Mouse (Mus musculus): ENCODE measurements around the gene Hnf4a. TPM values are rescaled to one million over a fixed set of nuclear protein-coding genes. Genes with fewer than 3 reads are reported as not detected.

The Hnf4a gene
- polyA plus RNA-seq, 1 experiment = not detected

DNA sequence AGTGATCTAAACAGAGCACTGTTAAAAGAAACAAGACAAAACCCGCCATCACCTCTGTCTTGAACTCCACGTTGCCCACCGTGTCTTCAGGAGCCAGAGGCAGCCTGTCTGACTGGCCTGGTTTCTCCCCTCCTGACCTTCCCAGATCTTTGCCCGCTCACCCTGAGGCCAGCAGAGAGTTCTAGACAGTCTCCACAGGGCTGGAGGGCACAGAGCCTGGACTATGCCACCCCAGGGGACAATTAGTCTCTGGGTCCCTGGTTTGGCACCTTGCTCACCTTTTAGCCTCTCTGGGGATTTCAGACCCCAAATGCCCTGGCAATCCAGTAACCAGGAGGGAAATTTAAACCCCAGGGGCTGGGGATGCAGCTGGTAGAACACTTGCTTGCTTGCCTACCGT is 30.8 kb downstream of the Hnf4a start:
- H3ac ChIP-seq (ENCODE audit: control insufficient read depth, insufficient read length, low read depth) = no peak overlapping the region
- no peak for TF ChIP-seq MYOD1 (IDR thresholded peaks at IDR 0.05; ENCODE audit: control insufficient read depth, insufficient read length, low read depth)
- TF ChIP-seq CTCF (IDR thresholded peaks at IDR 0.05; ENCODE audit: control insufficient read depth, insufficient read depth, insufficient read length) = no peak
- TF ChIP-seq MYOG (IDR thresholded peaks at IDR 0.05; ENCODE audit: control insufficient read depth, extremely low read depth, insufficient read length) = no peak
- H3K79me3 ChIP-seq (ENCODE audit: low read depth) = no peaks in the 10 kb centered on the region
- no peak overlapping the region for H3K4me3 ChIP-seq (ENCODE audit: insufficient read depth, poor library complexity, severe bottlenecking)
- H3K27me3 ChIP-seq (ENCODE audit: control insufficient read depth, insufficient read depth, insufficient read length) = peaks cover 65% of the 10 kb centered on the region
- no peaks in the 10 kb centered on the region for H3K79me2 ChIP-seq (ENCODE audit: control insufficient read depth, insufficient read depth)
- H3K36me3 ChIP-seq (ENCODE audit: control insufficient read depth, insufficient read depth) = no peaks in the 10 kb centered on the region

DNA sequence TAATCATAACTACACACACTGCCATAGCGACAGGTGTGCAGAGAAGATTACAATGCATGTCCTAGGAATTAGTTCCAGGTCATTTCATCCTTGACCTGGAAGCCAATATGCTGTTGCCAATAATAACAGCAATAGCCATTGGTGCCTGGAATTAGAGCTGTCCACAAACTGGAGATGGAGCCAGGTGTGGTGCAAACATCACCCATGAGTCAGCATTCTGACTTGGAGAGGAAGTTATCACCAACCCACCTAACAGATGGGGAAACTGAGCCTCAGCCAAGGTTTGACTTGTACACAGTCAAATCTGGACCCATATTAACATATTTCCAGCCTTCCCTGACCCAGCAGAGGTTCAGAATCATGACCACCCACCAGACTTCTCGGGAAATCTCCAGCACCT is 31.8 kb downstream of the Hnf4a start:
- Histone ChIP-seq H3K79me3 (ENCODE audit: low read depth) (no peaks in the 10 kb centered on the region), H3ac (ENCODE audit: control insufficient read depth, insufficient read length, low read depth) (no peak overlapping the region), H3K79me2 (ENCODE audit: control insufficient read depth, insufficient read depth) (no peaks in the 10 kb centered on the region), H3K36me3 (ENCODE audit: control insufficient read depth, insufficient read depth) (no peaks in the 10 kb centered on the region), H3K27me3 (ENCODE audit: control insufficient read depth, insufficient read depth, insufficient read length) (peaks cover 71% of the 10 kb centered on the region), H3K4me3 (ENCODE audit: insufficient read depth, poor library complexity, severe bottlenecking) (no peak overlapping the region)
- no peak for TF ChIP-seq MYOG (IDR thresholded peaks at IDR 0.05; ENCODE audit: control insufficient read depth, extremely low read depth, insufficient read length)
- TF ChIP-seq CEBPB (IDR thresholded peaks at IDR 0.05; ENCODE audit: low read depth) = no peak
- TF ChIP-seq MYOD1 (IDR thresholded peaks at IDR 0.05; ENCODE audit: control insufficient read depth, insufficient read length, low read depth) = no peak
- no peak for TF ChIP-seq MAX (IDR thresholded peaks at IDR 0.05)
- no peak for TF ChIP-seq FOSL1 (IDR thresholded peaks at IDR 0.05; ENCODE audit: insufficient read depth, low read length, poor library complexity, severe bottlenecking)
- TF ChIP-seq USF1 (IDR thresholded peaks at IDR 0.05; ENCODE audit: low read depth) = no peak
- no peak for TF ChIP-seq CTCF (IDR thresholded peaks at IDR 0.05; ENCODE audit: control insufficient read depth, insufficient read depth, insufficient read length)

DNA sequence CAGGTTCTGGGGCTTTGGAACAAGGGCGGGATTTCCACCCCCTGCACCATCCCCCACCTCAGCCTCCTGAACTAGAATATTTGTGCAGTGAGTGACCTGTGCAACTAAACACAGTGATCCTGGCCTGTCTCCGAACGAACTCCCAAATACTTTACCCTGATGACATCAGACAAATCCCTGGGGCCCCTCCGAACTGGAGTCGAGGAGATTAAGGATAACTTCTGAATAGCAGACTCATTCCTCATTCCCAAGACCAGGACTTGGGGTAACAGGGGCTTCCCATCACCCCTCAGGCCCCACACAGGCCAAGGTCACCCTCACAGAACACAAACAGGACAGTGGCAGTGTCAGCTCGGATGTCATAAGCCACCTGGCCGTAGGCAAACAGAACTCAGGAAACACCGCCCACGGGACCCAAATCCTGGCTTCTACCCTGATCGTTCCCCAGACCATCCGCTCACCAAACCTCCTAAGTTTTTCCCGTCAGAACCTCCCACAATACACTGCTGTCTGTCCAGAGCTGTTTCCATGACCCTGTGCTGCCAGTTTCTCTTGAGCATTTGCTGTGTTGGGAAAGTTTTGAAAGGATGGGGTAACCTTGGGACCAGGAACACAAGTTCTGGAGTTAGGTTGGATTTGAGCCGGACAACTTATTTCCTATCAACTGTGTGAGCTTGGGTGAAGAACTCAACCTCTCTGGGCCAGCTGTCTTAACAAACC is 32.9 kb downstream of the Hnf4a start:
- TF ChIP-seq USF1 (IDR thresholded peaks at IDR 0.05; ENCODE audit: low read depth) = no peak
- Histone ChIP-seq H3ac (ENCODE audit: control insufficient read depth, insufficient read length, low read depth) (no peak overlapping the region), H3K79me2 (ENCODE audit: control insufficient read depth, insufficient read depth) (no peaks in the 10 kb centered on the region), H3K36me3 (ENCODE audit: control insufficient read depth, insufficient read depth) (no peaks in the 10 kb centered on the region), H3K79me3 (ENCODE audit: low read depth) (no peaks in the 10 kb centered on the region), H3K4me3 (ENCODE audit: insufficient read depth, poor library complexity, severe bottlenecking) (no peak overlapping the region), H3K27me3 (ENCODE audit: control insufficient read depth, insufficient read depth, insufficient read length) (peaks cover 77% of the 10 kb centered on the region)

DNA sequence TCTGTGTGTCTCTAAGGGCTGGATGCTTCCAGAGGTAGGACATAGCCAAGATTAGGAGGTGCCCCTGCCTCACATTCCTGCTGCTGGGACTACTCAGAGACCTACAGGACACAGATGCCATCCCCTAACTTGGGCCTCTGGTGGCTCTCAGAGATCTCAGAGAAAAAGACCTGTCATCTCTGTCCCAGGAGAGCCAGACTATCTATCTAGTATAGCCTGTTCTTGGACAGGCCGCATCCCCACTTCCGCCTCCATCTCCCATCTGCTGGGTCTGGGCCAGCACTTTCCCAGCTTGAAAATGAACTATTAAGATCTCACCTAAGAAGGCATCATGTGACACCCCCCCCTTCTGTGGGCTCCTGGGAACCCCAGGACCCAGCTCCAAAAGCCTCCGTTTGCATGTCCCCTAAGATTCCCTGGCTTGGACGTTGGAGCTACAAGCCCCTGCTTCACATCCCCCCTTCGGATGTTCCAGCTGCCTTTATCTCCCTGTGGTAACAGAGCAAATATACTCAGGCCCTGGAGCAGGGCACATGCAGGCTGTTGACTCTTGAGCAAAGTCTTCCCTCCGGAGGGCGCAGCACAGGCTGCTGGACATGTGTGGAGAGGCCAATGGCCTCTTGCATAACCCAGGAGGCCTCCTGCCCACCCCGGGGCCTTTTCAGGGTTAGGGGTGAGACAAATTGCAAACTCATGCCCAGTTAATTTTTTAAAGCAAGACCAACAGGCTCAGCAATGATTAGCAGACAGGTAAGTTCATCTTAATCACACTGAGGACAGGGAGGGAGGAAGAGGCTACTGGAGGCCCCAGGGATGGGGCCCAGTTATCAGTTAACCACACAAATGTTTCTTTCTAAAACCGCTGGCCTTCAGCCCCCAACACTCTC is 33.9 kb downstream of the Hnf4a start:
- no peaks in the 10 kb centered on the region for H3K36me3 ChIP-seq (ENCODE audit: control insufficient read depth, insufficient read depth)
- TF ChIP-seq MAX (IDR thresholded peaks at IDR 0.05) (no peak), MYOD1 (IDR thresholded peaks at IDR 0.05; ENCODE audit: control insufficient read depth, insufficient read length, low read depth) (no peak), CEBPB (IDR thresholded peaks at IDR 0.05; ENCODE audit: low read depth) (no peak), FOSL1 (IDR thresholded peaks at IDR 0.05; ENCODE audit: insufficient read depth, low read length, poor library complexity, severe bottlenecking) (no peak), USF1 (IDR thresholded peaks at IDR 0.05; ENCODE audit: low read depth) (no peak), MYOG (IDR thresholded peaks at IDR 0.05; ENCODE audit: control insufficient read depth, extremely low read depth, insufficient read length) (no peak), CTCF (IDR thresholded peaks at IDR 0.05; ENCODE audit: control insufficient read depth, insufficient read depth, insufficient read length) (no peak)
- H3K79me3 ChIP-seq (ENCODE audit: low read depth) = no peaks in the 10 kb centered on the region
- no peak overlapping the region for H3ac ChIP-seq (ENCODE audit: control insufficient read depth, insufficient read length, low read depth)
- no peak overlapping the region for H3K4me3 ChIP-seq (ENCODE audit: insufficient read depth, poor library complexity, severe bottlenecking)
- H3K27me3 ChIP-seq (ENCODE audit: control insufficient read depth, insufficient read depth, insufficient read length) = peaks cover 78% of the 10 kb centered on the region
- H3K79me2 ChIP-seq (ENCODE audit: control insufficient read depth, insufficient read depth) = no peaks in the 10 kb centered on the region

DNA sequence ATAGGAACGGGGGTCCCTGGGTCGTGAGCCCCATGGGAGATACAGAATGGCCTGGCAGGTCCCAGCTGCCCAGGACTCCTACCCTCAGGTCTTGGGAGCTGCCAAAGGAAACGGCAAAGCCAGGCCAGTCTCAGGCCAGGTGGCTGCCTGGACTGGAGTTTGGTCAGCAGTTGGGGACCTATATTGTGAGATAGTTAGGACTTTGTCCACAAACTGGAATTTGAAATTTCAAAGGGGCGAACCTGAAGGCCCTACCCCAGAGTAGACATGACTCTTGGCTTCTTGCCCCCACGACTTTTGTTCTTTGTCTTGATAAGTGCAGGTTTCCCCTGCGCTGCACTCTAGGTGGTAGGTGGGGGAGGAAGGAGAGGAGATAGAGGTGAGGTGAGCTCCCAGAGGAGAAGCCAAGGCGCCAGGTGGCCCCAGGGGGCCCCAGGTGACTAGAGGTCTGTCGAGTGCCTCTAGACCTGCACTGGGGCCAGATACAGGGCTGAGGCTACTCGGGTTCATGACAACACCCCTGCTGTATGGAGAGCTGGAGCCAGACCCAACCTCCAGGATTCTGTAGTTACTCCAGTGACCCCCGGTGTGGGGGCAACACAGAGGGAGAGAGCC is 35.1 kb downstream of the Hnf4a start:
- Histone ChIP-seq H3K36me3 (ENCODE audit: control insufficient read depth, insufficient read depth) (no peaks in the 10 kb centered on the region), H3ac (ENCODE audit: control insufficient read depth, insufficient read length, low read depth) (no peak overlapping the region), H3K4me3 (ENCODE audit: insufficient read depth, poor library complexity, severe bottlenecking) (no peak overlapping the region), H3K27me3 (ENCODE audit: control insufficient read depth, insufficient read depth, insufficient read length) (peaks cover 75% of the 10 kb centered on the region), H3K79me3 (ENCODE audit: low read depth) (no peaks in the 10 kb centered on the region), H3K79me2 (ENCODE audit: control insufficient read depth, insufficient read depth) (no peaks in the 10 kb centered on the region)
- no peak for TF ChIP-seq MYOD1 (IDR thresholded peaks at IDR 0.05; ENCODE audit: control insufficient read depth, insufficient read length, low read depth)
- TF ChIP-seq CTCF (IDR thresholded peaks at IDR 0.05; ENCODE audit: control insufficient read depth, insufficient read depth, insufficient read length) = no peak

DNA sequence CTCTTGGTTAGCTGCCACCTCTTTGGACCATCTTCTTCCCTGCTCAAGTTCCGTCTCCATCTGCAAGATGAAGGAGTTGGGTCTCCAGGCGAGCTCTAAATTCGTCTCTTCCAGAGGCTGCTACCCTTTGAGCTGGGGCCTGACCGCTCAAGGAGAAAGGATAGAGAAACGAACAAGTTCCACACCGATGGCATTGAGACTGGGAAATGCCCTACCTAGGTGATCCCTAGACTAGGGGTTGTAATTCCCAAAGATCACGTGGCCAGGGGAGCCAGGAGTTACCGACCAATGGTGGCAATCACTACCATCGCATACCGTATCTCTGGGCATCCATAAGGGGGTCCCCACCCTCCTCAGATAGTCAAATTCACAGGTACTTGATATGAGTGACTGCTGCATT is 36.1 kb downstream of the Hnf4a start:
- TF ChIP-seq MAX (IDR thresholded peaks at IDR 0.05) (no peak), MYOD1 (IDR thresholded peaks at IDR 0.05; ENCODE audit: control insufficient read depth, insufficient read length, low read depth) (no peak), CTCF (IDR thresholded peaks at IDR 0.05; ENCODE audit: control insufficient read depth, insufficient read depth, insufficient read length) (no peak), MYOG (IDR thresholded peaks at IDR 0.05; ENCODE audit: control insufficient read depth, extremely low read depth, insufficient read length) (no peak), USF1 (IDR thresholded peaks at IDR 0.05; ENCODE audit: low read depth) (no peak), FOSL1 (IDR thresholded peaks at IDR 0.05; ENCODE audit: insufficient read depth, low read length, poor library complexity, severe bottlenecking) (no peak), CEBPB (IDR thresholded peaks at IDR 0.05; ENCODE audit: low read depth) (no peak)
- no peak overlapping the region for H3K4me3 ChIP-seq (ENCODE audit: insufficient read depth, poor library complexity, severe bottlenecking)
- H3K36me3 ChIP-seq (ENCODE audit: control insufficient read depth, insufficient read depth) = no peaks in the 10 kb centered on the region
- no peaks in the 10 kb centered on the region for H3K79me3 ChIP-seq (ENCODE audit: low read depth)
- H3K27me3 ChIP-seq (ENCODE audit: control insufficient read depth, insufficient read depth, insufficient read length) = peaks cover 77% of the 10 kb centered on the region
- no peak overlapping the region for H3ac ChIP-seq (ENCODE audit: control insufficient read depth, insufficient read length, low read depth)
- H3K79me2 ChIP-seq (ENCODE audit: control insufficient read depth, insufficient read depth) = no peaks in the 10 kb centered on the region

All from C2C12 (cell line).